Mouse (Mus musculus) thymus, adult 2 months (tissue): Measurements from ENCODE around the gene Ccdc92. TPM values are rescaled to one million over a fixed set of nuclear protein-coding genes. Genes with fewer than 3 reads are reported as not detected.

Source experiments
- DNase-seq: peaks from one replicate; pipeline ENCODE4 v3.0.0; 2021
- H3K27ac ChIP-seq: fragments of 200-500 bp; 2 replicates; pipeline ENCODE4 v1.5.1; 2012; ENCODE audit warnings: low read length, control low read depth; ENCODE audit not compliant: control insufficient read depth, insufficient read depth
- H3K27me3 ChIP-seq: fragments of 200-500 bp; 2 replicates; pipeline ENCODE4 v1.6.1; 2012; ENCODE audit warnings: mild to moderate bottlenecking, low read length, moderate library complexity, mixed read lengths; ENCODE audit not compliant: control insufficient read depth, insufficient read depth
- H3K36me3 ChIP-seq: fragments of 200-500 bp; 2 replicates; pipeline ENCODE4 v1.6.1; 2012; ENCODE audit warnings: mild to moderate bottlenecking, low read length, moderate library complexity; ENCODE audit not compliant: control insufficient read depth, insufficient read depth
- H3K4me1 ChIP-seq: fragments of 200-500 bp; replicated peaks from 2 replicates; pipeline ENCODE4 v1.6.1; 2012; ENCODE audit warnings: low read length; ENCODE audit not compliant: control insufficient read depth, insufficient read depth
- H3K4me3 ChIP-seq: fragments of 200-500 bp; 2 replicates; pipeline ENCODE4 v1.5.1; 2012; ENCODE audit warnings: mild to moderate bottlenecking, low read length, control low read depth, moderate library complexity; ENCODE audit not compliant: control insufficient read depth, insufficient read depth
- CTCF ChIP-seq: fragments of 200-500 bp; IDR thresholded peaks from 2 replicates; pipeline ENCODE4 v1.5.1; 2012; ENCODE audit warnings: mild to moderate bottlenecking, control low read depth, low read length, moderate library complexity, borderline replicate concordance; ENCODE audit not compliant: control insufficient read depth, poor library complexity, insufficient read depth; ENCODE audit errors: extremely low read depth
- POLR2A ChIP-seq: fragments of 200-500 bp; IDR thresholded peaks from 2 replicates; pipeline ENCODE4 v1.6.1; 2012; ENCODE audit warnings: mild to moderate bottlenecking, low read length, control low read depth, moderate library complexity; ENCODE audit not compliant: control insufficient read depth, poor library complexity, insufficient read depth; ENCODE audit errors: extremely low read depth
- WGBS: fragments of 180-500 bp; shearing (Covaris S2); methylation state at CpG from one replicate; pipeline ENCODE4 v1.1.7; 2018; 5-methylcytosine and 5-hydroxymethylcytosine counted together
- polyA plus RNA-seq: library from polyadenylated mRNA; depleted of rRNA; stranded (reverse); fragments of >200 nt; gene quantifications from 2 replicates; pipeline ENCODE4 v1.2.3, GENCODE M21; 2012

Gene Ccdc92
- polyA plus RNA-seq, 1 experiment = 16.1 TPM

DNA sequence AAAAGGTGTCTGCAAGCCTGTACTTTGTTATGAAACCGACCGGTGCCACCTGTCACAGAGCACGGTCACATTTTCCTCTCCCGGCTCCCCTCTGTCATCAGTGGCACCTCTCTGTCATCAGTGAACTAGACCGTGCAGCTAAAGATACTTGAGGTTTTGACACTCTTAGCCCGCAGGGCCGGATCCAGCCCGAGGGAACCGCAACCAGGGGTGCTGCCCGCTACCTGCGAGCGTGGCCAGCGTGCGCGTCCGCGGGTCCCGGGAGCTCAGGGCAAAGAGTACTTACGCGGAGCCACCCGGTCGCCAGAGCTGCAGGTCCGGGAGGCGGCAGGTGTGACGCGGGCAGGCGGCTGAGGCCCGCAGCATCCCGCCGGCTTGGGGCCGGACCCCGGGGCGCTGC, 761 bp downstream of the Ccdc92 start:
- Histone ChIP-seq H3K27ac (no peak overlapping the region), H3K36me3 (no peaks in the 10 kb centered on the region), H3K4me1 (peaks cover 11% of the 10 kb centered on the region), H3K4me3 (peak overlapping the region; percentile 61), H3K27me3 (no peaks in the 10 kb centered on the region; the same call in 1 of the 2 replicates)
- TF ChIP-seq CTCF (no peak), POLR2A (no peak)
- peak; percentile 50 for DNase-seq
- WGBS = 1% methylated on average over 33 of the region's 33 CpGs

DNA sequence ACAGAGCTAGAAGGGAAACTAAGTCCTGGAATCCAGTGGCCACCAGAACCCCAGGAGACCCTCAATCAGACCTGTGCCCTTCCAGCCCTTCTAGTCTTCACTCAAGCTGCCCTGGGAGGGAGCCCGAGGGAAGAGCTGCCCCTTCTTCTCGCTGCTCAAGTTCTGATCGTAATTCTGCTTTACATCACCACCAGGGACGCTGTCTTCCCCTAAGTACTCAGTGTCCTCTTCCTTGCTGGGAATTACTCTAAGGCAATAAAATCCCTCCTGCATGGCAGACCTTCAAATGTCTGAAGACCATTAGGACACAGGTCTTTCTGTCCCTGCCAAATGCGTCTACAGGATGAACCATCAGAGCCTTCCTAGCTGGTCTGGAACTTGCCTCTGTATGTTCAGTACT, 2.2 kb downstream of the Ccdc92 start:
- no peaks in the 10 kb centered on the region; the same call in 1 of the 2 replicates for H3K27me3 ChIP-seq
- peaks cover 11% of the 10 kb centered on the region for H3K4me1 ChIP-seq
- DNase-seq = peak; percentile 11
- H3K4me3 ChIP-seq = no peak overlapping the region
- 15% methylated on average over 5 of the region's 5 CpGs for WGBS
- H3K27ac ChIP-seq = no peak overlapping the region
- TF ChIP-seq POLR2A = no peak
- no peak for TF ChIP-seq CTCF
- H3K36me3 ChIP-seq = no peaks in the 10 kb centered on the region

DNA sequence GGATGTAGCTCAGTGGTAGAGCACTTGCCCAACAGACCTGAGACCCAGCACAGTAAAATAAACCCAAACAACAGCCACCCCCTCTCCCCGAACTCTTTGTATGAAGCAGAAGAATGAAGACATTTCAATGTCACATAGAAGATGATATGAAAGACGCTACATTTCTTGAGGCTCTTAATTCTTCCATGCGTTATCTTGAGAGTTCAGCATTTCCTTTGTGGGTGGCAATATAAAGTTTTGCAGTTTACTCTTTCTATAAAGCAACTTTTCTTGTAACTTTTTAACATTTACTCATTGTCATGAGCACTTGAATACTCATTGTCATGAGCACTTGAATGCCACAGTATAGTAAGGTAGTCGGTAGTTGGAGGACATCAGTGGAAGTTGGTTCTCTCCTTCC, 8.0 kb downstream of the Ccdc92 start:
- Histone ChIP-seq H3K27ac (no peak overlapping the region), H3K36me3 (no peaks in the 10 kb centered on the region), H3K4me1 (no peaks in the 10 kb centered on the region), H3K4me3 (no peak overlapping the region), H3K27me3 (no peaks in the 10 kb centered on the region; the same call in 1 of the 2 replicates)
- no peak for DNase-seq
- 90% methylated on average over 4 of the region's 4 CpGs for WGBS
- no peak for TF ChIP-seq POLR2A
- TF ChIP-seq CTCF = no peak

DNA sequence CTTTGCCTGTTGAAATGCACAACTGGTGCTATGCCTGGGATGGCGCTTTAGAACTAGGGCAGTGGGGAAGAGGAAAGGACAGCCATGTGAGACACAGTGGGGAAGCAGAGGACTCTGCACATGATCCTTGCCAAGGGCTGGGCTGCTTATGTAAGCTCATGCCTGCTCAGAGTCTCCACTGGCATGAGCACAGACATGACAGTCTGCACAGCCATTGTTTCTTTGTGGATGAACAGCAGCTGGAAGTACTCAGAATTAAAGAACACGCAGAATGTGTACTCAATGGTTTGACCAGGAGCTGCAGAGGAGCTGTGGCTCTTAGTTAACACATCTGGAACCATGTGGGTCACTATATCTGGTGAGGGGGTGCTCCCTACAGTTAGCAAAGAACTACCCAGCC, 9.1 kb downstream of the Ccdc92 start:
- DNase-seq = no peak
- H3K4me3 ChIP-seq = no peak overlapping the region
- no peaks in the 10 kb centered on the region for H3K36me3 ChIP-seq
- no peaks in the 10 kb centered on the region for H3K27me3 ChIP-seq
- TF ChIP-seq POLR2A = no peak
- no peak for TF ChIP-seq CTCF
- 97% methylated on average over 2 of the region's 2 CpGs for WGBS
- no peaks in the 10 kb centered on the region for H3K4me1 ChIP-seq
- no peak overlapping the region for H3K27ac ChIP-seq

DNA sequence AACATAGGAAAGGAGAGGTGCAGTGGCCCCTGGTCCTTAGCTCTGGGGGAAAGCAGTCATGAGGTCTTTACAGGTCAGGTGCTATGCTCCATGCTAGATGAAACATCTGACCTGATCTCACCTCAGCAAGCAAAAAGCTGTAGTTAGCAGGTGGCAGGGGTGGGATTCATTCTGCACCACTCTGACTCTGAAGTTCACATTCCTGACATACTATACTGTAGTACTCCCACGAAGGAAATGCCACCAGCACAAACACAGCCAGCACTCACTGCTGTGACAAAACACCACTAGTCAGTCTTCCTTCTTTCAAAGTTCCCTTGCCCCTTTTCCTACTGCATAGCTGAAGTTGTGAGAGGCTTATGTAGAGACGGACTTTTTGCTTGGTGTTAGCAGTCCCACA, 9.9 kb downstream of the Ccdc92 start:
- TF ChIP-seq POLR2A (no peak), CTCF (no peak)
- 62% methylated on average over 2 of the region's 2 CpGs for WGBS

DNA sequence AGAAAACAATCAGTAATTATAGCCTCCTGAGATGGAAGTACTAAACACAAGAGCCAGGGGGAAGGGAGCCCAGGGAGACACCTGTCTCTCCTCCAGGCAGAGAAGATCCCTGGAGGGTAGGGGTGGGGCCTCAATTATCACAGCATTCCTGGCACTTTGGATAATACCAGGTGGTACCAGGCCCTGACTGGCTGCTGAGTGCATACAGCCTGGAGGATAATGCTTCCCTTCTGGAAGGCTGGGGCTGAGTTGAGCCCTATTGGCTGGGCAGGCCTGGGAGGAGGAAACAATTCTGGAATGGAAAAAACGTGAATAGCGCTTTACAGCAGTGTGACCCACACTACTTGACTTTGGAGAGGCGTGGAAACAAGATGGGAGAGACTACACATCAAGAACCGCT, 10.7 kb downstream of the Ccdc92 start:
- no peak overlapping the region for H3K4me3 ChIP-seq
- TF ChIP-seq POLR2A (no peak), CTCF (no peak)
- no peak overlapping the region for H3K27ac ChIP-seq
- DNase-seq = no peak
- no peaks in the 10 kb centered on the region for H3K27me3 ChIP-seq
- WGBS = 90% methylated on average over 4 of the region's 4 CpGs
- H3K4me1 ChIP-seq = no peaks in the 10 kb centered on the region
- no peaks in the 10 kb centered on the region for H3K36me3 ChIP-seq

More for the DNA sequence above, 9.9 kb downstream of the Ccdc92 start:
- Histone ChIP-seq H3K4me1 (no peaks in the 10 kb centered on the region), H3K27ac (no peak overlapping the region), H3K27me3 (no peaks in the 10 kb centered on the region), H3K4me3 (no peak overlapping the region), H3K36me3 (no peaks in the 10 kb centered on the region)
- DNase-seq = no peak

DNA sequence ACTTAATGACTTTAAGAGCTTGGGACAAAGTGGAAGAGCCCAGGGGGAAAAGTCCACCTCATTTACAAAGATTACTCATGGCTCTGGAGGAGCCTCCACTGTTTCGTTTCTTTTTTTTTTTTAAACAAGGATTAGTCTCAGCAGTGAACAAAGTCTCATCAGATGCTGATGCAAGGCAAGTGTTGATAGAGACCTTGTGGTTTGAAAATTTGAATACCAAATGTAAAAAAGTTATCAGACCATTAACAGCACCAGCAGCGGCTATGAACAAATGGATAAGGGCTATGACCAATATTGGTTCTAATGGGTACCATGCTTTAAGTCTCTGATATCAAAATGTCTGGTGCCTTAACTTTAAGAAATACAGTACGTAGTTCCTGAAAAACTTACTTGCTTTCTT, 13.2 kb downstream of the Ccdc92 start:
- H3K27ac ChIP-seq = no peak overlapping the region
- no peak for TF ChIP-seq CTCF
- TF ChIP-seq POLR2A = no peak
- H3K27me3 ChIP-seq = no peaks in the 10 kb centered on the region
- no peak overlapping the region for H3K4me3 ChIP-seq
- no peaks in the 10 kb centered on the region for H3K36me3 ChIP-seq
- DNase-seq = no peak
- no peaks in the 10 kb centered on the region for H3K4me1 ChIP-seq
- WGBS = 94% methylated on average over 3 of the region's 3 CpGs

DNA sequence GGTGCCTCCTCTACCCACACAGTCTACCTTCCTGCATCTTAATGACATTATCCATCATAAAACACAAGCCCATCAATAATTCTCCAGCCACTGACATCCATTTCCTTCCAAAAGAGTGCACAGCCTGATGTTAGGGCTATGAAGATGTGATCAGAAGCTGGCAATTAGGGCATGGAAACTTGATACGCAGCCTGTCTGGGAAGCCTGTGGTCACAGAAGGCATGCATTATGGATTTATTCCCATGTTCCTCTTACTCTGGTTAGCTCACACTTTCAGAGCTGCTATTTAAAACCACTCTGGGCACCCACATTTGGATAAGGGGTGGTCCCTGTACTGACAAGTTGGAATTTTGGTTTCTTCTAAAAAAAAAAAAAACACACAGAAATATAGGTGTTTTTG, 15.2 kb downstream of the Ccdc92 start:
- DNase-seq = no peak
- H3K4me3 ChIP-seq = no peak overlapping the region
- no peaks in the 10 kb centered on the region for H3K4me1 ChIP-seq
- TF ChIP-seq CTCF (no peak), POLR2A (no peak)
- H3K27me3 ChIP-seq = no peaks in the 10 kb centered on the region
- WGBS = 100% methylated on average over 1 of the region's 1 CpGs
- no peaks in the 10 kb centered on the region for H3K36me3 ChIP-seq
- H3K27ac ChIP-seq = no peak overlapping the region
